Mouse (Mus musculus): ENCODE measurements at regions not wholly inside any gene's neighbourhood (a gene's known extent, or its start where the extent isn't known, plus 50 kb on each side); places are given as distances from the start of the nearest gene placed in this dataset.
A peak's percentile ranks its signal among the peaks of the same experiment; 100 is the strongest.

GRCm38 (mm10) chr1:143263263-143264038, 377.0 kb upstream of the B3galt2 start:
- DNase-seq (ENCODE audit: low spot score in 2 of 2): no peak

- DNase-seq (ENCODE audit: low spot score in 2 of 2): no peak
Measured at GRCm38 (mm10) chr1:143265216-143265615, 375.2 kb upstream of the B3galt2 start.

GRCm38 (mm10) chr1:143286274-143286967, 354.0 kb upstream of the B3galt2 start:
- DNase-seq (ENCODE audit: low spot score in 2 of 2): no peak

GRCm38 (mm10) chr1:143287448-143287847, 353.0 kb upstream of the B3galt2 start:
- DNase-seq (ENCODE audit: low spot score in 2 of 2): no peak

GRCm38 (mm10) chr1:143296555-143296954, 343.9 kb upstream of the B3galt2 start:
- DNase-seq (ENCODE audit: low spot score in 2 of 2): no peak

GRCm38 (mm10) chr1:143307379-143307778, 333.1 kb upstream of the B3galt2 start:
- no peak for DNase-seq (ENCODE audit: low spot score in 2 of 2)

GRCm38 (mm10) chr1:143318381-143318780, 322.1 kb upstream of the B3galt2 start:
- no peak for DNase-seq (ENCODE audit: low spot score in 2 of 2)

- no peak for DNase-seq (ENCODE audit: low spot score in 2 of 2)
Measured at GRCm38 (mm10) chr1:143319568-143319967, 320.9 kb upstream of the B3galt2 start.

GRCm38 (mm10) chr1:143351388-143351787, 289.1 kb upstream of the B3galt2 start:
- DNase-seq (ENCODE audit: low spot score in 2 of 2): no peak

GRCm38 (mm10) chr1:143360256-143360655, 280.2 kb upstream of the B3galt2 start:
- peak in 1 of 2 experiments; percentile 19 for DNase-seq (ENCODE audit: low spot score in 2 of 2)

GRCm38 (mm10) chr1:143391851-143392250, 248.6 kb upstream of the B3galt2 start:
- no peak for DNase-seq (ENCODE audit: low spot score in 2 of 2)
